Mouse (Mus musculus) CD4-positive, CD25-positive, alpha-beta regulatory T cell, adult 2 months (primary cell): ENCODE data around the gene Orc2.

Experiments used
- DNase-seq: peaks from one replicate; pipeline ENCODE4 v3.0.0-alpha.2; 2012; ENCODE audit warnings: low read depth, low spot score

Gene Orc2

GRCm38 (mm10) chr1:58423371-58424248 lies 81.3 kb downstream of the Orc2 start, which contains the start of gene Clk1:
Clk1 (minus strand) TSS chr1:58424066.
- peak; percentile 96 for DNase-seq

GRCm38 (mm10) chr1:58422879-58423278 lies 82.0 kb downstream of the Orc2 start:
- DNase-seq, result peak; percentile 91

- peak; percentile 54 for DNase-seq
Measured at GRCm38 (mm10) chr1:58420961-58421360, 83.9 kb downstream of the Orc2 start.

GRCm38 (mm10) chr1:58420032-58420431 lies 84.9 kb downstream of the Orc2 start:
- no peak for DNase-seq

- DNase-seq, result no peak
Measured at GRCm38 (mm10) chr1:58416048-58416447, 88.9 kb downstream of the Orc2 start.

- DNase-seq, result peak; percentile 63
Measured at GRCm38 (mm10) chr1:58415442-58415841, 89.5 kb downstream of the Orc2 start.
